Mouse (Mus musculus) liver, embryonic 16.5 days (tissue): Measurements from ENCODE around the gene Ell2. TPM values are rescaled to one million over a fixed set of nuclear protein-coding genes. Genes with fewer than 3 reads are reported as not detected.
A peak's percentile ranks its signal among the peaks of the same experiment; 100 is the strongest.

Experiments
- ATAC-seq: fragments of 200-750 bp; cut with Nextera tagmentation; 2 replicates; pipeline ENCODE4 v1.8.0; 2017; ENCODE audit warnings: low read depth, mild to moderate bottlenecking, moderate number of reproducible peaks, moderate library complexity
- H3K27ac ChIP-seq: fragments of 300-500 bp; sonication (generic); 2 replicates; pipeline ENCODE4 v1.5.1; 2014; ENCODE audit warnings: mild to moderate bottlenecking, low read length
- H3K27me3 ChIP-seq: fragments of 300-500 bp; sonication (generic); 2 replicates; pipeline ENCODE4 v1.6.1; 2014; ENCODE audit warnings: low read depth, low read length, mixed read lengths; ENCODE audit not compliant: control insufficient read depth, insufficient read depth
- H3K36me3 ChIP-seq: fragments of 300-500 bp; sonication (generic); 2 replicates; pipeline ENCODE4 v1.6.1; 2014; ENCODE audit warnings: mild to moderate bottlenecking; ENCODE audit not compliant: control insufficient read depth, insufficient read depth
- H3K4me1 ChIP-seq: fragments of 300-500 bp; sonication (generic); 2 replicates; pipeline ENCODE4 v1.6.1; 2014; ENCODE audit warnings: low read depth, low read length, mixed read lengths; ENCODE audit not compliant: control insufficient read depth
- H3K4me2 ChIP-seq: fragments of 300-500 bp; sonication (generic); 2 replicates; pipeline ENCODE4 v1.6.1; 2014; ENCODE audit warnings: low read depth, low read length, mixed read lengths
- H3K4me3 ChIP-seq: fragments of 300-500 bp; sonication (generic); 2 replicates; pipeline ENCODE4 v1.5.1; 2014; ENCODE audit warnings: low read depth, mild to moderate bottlenecking, low read length
- H3K9ac ChIP-seq: fragments of 300-500 bp; sonication (generic); 2 replicates; pipeline ENCODE4 v1.6.1; 2014; ENCODE audit warnings: low read depth, low read length
- H3K9me3 ChIP-seq: fragments of 300-500 bp; sonication (generic); replicated peaks from 2 replicates; pipeline ENCODE4 v1.6.1; 2016; ENCODE audit warnings: low read length; ENCODE audit not compliant: control insufficient read depth
- WGBS: fragments of 180-500 bp; shearing (Covaris S2); extraction: QIAGEN DNeasy Blood & Tissue Kit; methylation state at CpG from one replicate; pipeline ENCODE4 v1.1.7; 2014; ENCODE audit not compliant: insufficient replicate concordance; 5-methylcytosine and 5-hydroxymethylcytosine counted together
- polyA plus RNA-seq: library from polyadenylated mRNA; unstranded; fragments of >200 nt; fragmentation: Nextera tagmentation; extraction: Ambion mirVana; gene quantifications from 2 replicates; pipeline ENCODE4 v1.2.1, GENCODE M21; 2015

The Ell2 gene
- polyA plus RNA-seq, 1 experiment from 2014 or later: 31.2 TPM

GRCm38 (mm10) chr13:75786264-75786663, 79.7 kb downstream of the Ell2 start:
- WGBS: 86% methylated on average over 11 of the region's 11 CpGs
- Histone ChIP-seq H3K9me3 (no peaks in the 10 kb centered on the region), H3K4me1 (no peaks in the 10 kb centered on the region), H3K27ac (no peak overlapping the region), H3K4me3 (no peak overlapping the region), H3K27me3 (no peaks in the 10 kb centered on the region), H3K36me3 (no peaks in the 10 kb centered on the region), H3K4me2 (no peak overlapping the region), H3K9ac (no peak overlapping the region)
- no peak for ATAC-seq

- no peaks in the 10 kb centered on the region for H3K4me1 ChIP-seq
- no peak overlapping the region for H3K4me2 ChIP-seq
- no peaks in the 10 kb centered on the region for H3K27me3 ChIP-seq
- H3K27ac ChIP-seq: no peak overlapping the region
- no peaks in the 10 kb centered on the region for H3K36me3 ChIP-seq
- no peak for ATAC-seq
- no peaks in the 10 kb centered on the region for H3K9me3 ChIP-seq
- H3K9ac ChIP-seq: no peak overlapping the region
- WGBS: 62% methylated on average over 3 of the region's 3 CpGs
- no peak overlapping the region for H3K4me3 ChIP-seq
Observed at GRCm38 (mm10) chr13:75787364-75787763, 80.8 kb downstream of the Ell2 start.

- 43% methylated on average over 4 of the region's 4 CpGs for WGBS
Observed at GRCm38 (mm10) chr13:75788178-75788577, 81.6 kb downstream of the Ell2 start.

GRCm38 (mm10) chr13:75789061-75789834, 82.7 kb downstream of the Ell2 start:
- no peaks in the 10 kb centered on the region for H3K9me3 ChIP-seq
- H3K27ac ChIP-seq: no peak overlapping the region
- H3K27me3 ChIP-seq: no peaks in the 10 kb centered on the region
- H3K9ac ChIP-seq: no peak overlapping the region
- H3K4me1 ChIP-seq: no peaks in the 10 kb centered on the region; the same call in 1 of the 2 replicates
- WGBS: 51% methylated on average over 2 of the region's 2 CpGs
- H3K4me2 ChIP-seq: no peak overlapping the region
- H3K4me3 ChIP-seq: no peak overlapping the region
- H3K36me3 ChIP-seq: no peaks in the 10 kb centered on the region
- ATAC-seq: no peak

More at GRCm38 (mm10) chr13:75788178-75788577, 81.6 kb downstream of the Ell2 start:
- Histone ChIP-seq H3K4me3 (no peak overlapping the region), H3K4me1 (no peaks in the 10 kb centered on the region), H3K9me3 (no peaks in the 10 kb centered on the region), H3K36me3 (no peaks in the 10 kb centered on the region), H3K9ac (no peak overlapping the region), H3K4me2 (no peak overlapping the region), H3K27ac (no peak overlapping the region), H3K27me3 (no peaks in the 10 kb centered on the region)
- peak; percentile 37; the same call in 1 of the 2 replicates for ATAC-seq

- no peak for ATAC-seq
Observed at GRCm38 (mm10) chr13:75790550-75791205, 84.1 kb downstream of the Ell2 start.

GRCm38 (mm10) chr13:75793863-75794629, 87.5 kb downstream of the Ell2 start:
- no peak overlapping the region for H3K4me3 ChIP-seq
- H3K27me3 ChIP-seq: no peaks in the 10 kb centered on the region
- H3K9me3 ChIP-seq: no peaks in the 10 kb centered on the region
- H3K4me1 ChIP-seq: peaks cover 9% of the 10 kb centered on the region
- H3K27ac ChIP-seq: no peak overlapping the region
- no peak for ATAC-seq
- WGBS: 55% methylated on average over 6 of the region's 6 CpGs
- H3K36me3 ChIP-seq: no peaks in the 10 kb centered on the region
- H3K9ac ChIP-seq: no peak overlapping the region
- no peak overlapping the region for H3K4me2 ChIP-seq

More at GRCm38 (mm10) chr13:75790550-75791205, 84.1 kb downstream of the Ell2 start:
- Histone ChIP-seq H3K9me3 (no peaks in the 10 kb centered on the region), H3K4me2 (no peak overlapping the region), H3K4me3 (no peak overlapping the region), H3K36me3 (no peaks in the 10 kb centered on the region), H3K9ac (no peak overlapping the region), H3K4me1 (peaks cover 2% of the 10 kb centered on the region), H3K27me3 (no peaks in the 10 kb centered on the region), H3K27ac (no peak overlapping the region)
- WGBS: 58% methylated on average over 1 of the region's 1 CpGs

- H3K9ac ChIP-seq: peak overlapping the region; percentile 57
- H3K27ac ChIP-seq: peak overlapping the region; percentile 72
- H3K4me2 ChIP-seq: peak overlapping the region; percentile 71
- peaks cover 9% of the 10 kb centered on the region for H3K4me1 ChIP-seq
- peak; percentile 96 for ATAC-seq
- no peaks in the 10 kb centered on the region for H3K27me3 ChIP-seq
- WGBS: 13% methylated on average over 18 of the region's 18 CpGs
- no peaks in the 10 kb centered on the region for H3K9me3 ChIP-seq
- no peaks in the 10 kb centered on the region for H3K36me3 ChIP-seq
- peak overlapping the region; percentile 43 for H3K4me3 ChIP-seq
Observed at GRCm38 (mm10) chr13:75797369-75798141, 91.0 kb downstream of the Ell2 start.

GRCm38 (mm10) chr13:75798413-75799302, 92.1 kb downstream of the Ell2 start:
- no peaks in the 10 kb centered on the region for H3K9me3 ChIP-seq
- no peak overlapping the region for H3K9ac ChIP-seq
- H3K36me3 ChIP-seq: no peaks in the 10 kb centered on the region
- peak overlapping the region; percentile 73 for H3K27ac ChIP-seq
- H3K4me2 ChIP-seq: no peak overlapping the region
- no peak overlapping the region for H3K4me3 ChIP-seq
- WGBS: 60% methylated on average over 7 of the region's 7 CpGs
- H3K4me1 ChIP-seq: peaks cover 9% of the 10 kb centered on the region
- no peaks in the 10 kb centered on the region for H3K27me3 ChIP-seq
- ATAC-seq: peak; percentile 36
